Mouse (Mus musculus): ENCODE results near the gene Smcr8. TPM values are rescaled to one million over a fixed set of nuclear protein-coding genes. Genes with fewer than 3 reads are reported as not detected.

Gene Smcr8
- 4.5 and 5.3 TPM in 2 replicates for polyA plus RNA-seq (2015; fragmentation: Nextera tagmentation; extraction: Ambion mirVana)

GRCm38 (mm10) chr11:60776829-60777740, at the start of gene Smcr8, which contains the start of gene Top3a:
Smcr8 (plus strand) TSS chr11:60777524.
Top3a (minus strand) TSS chr11:60777365.
- Histone ChIP-seq H3K4me1 (peaks cover 66% of the 10 kb centered on the region), H3K27ac (peak within 1 kb of the TSS; percentile 90), H3K9me3 (no peaks in the 10 kb centered on the region), H3K4me2 (peak within 1 kb of the TSS; percentile 76), H3K4me3 (peak within 1 kb of the TSS; percentile 75), H3K9ac (peak within 1 kb of the TSS; percentile 71), H3K27me3 (no peaks in the 10 kb centered on the region), H3K36me3 (peaks cover 15% of the 10 kb centered on the region)
- WGBS: under 1% methylated on average over 62 of the region's 62 CpGs
- ATAC-seq (ENCODE audit: borderline replicate concordance, extremely low read depth, low FRiP score, low TSS enrichment): peak; percentile 95

GRCm38 (mm10) chr11:60728260-60728761, 49.0 kb upstream of the Smcr8 start, which contains the start of gene Mief2:
Mief2 (plus strand) TSS chr11:60728398.
- Histone ChIP-seq H3K4me1 (peaks cover 31% of the 10 kb centered on the region), H3K4me3 (peak within 1 kb of the TSS; percentile 76), H3K27me3 (no peaks in the 10 kb centered on the region), H3K9ac (peak within 1 kb of the TSS; percentile 86), H3K4me2 (peak within 1 kb of the TSS; percentile 78), H3K9me3 (no peaks in the 10 kb centered on the region), H3K36me3 (peaks cover 20% of the 10 kb centered on the region), H3K27ac (peak within 1 kb of the TSS; percentile 84)
- peak; percentile 90 for ATAC-seq (ENCODE audit: borderline replicate concordance, extremely low read depth, low FRiP score, low TSS enrichment)
- under 1% methylated on average over 44 of the region's 44 CpGs for WGBS

- peaks cover 16% of the 10 kb centered on the region for H3K36me3 ChIP-seq
- no peak for ATAC-seq (ENCODE audit: borderline replicate concordance, extremely low read depth, low FRiP score, low TSS enrichment)
- WGBS: 44% methylated on average over 6 of the region's 6 CpGs
- H3K9me3 ChIP-seq: no peaks in the 10 kb centered on the region
- H3K27me3 ChIP-seq: no peaks in the 10 kb centered on the region
- peak overlapping the region; percentile 59; the same call in 1 of the 2 replicates for H3K9ac ChIP-seq
- H3K27ac ChIP-seq: 0 out of 2 replicates have a peak overlapping the region, but pooled peaks have one; percentile 81
- H3K4me2 ChIP-seq: peak overlapping the region; percentile 78
- H3K4me1 ChIP-seq: peaks cover 31% of the 10 kb centered on the region
- peak overlapping the region; percentile 76; the same call in 1 of the 2 replicates for H3K4me3 ChIP-seq
Observed at GRCm38 (mm10) chr11:60729217-60729641, 48.1 kb upstream of the Smcr8 start.

- peaks cover 31% of the 10 kb centered on the region for H3K4me1 ChIP-seq
- H3K4me2 ChIP-seq: no peak overlapping the region
- no peaks in the 10 kb centered on the region for H3K9me3 ChIP-seq
- no peak overlapping the region for H3K9ac ChIP-seq
- ATAC-seq (ENCODE audit: borderline replicate concordance, extremely low read depth, low FRiP score, low TSS enrichment): no peak
- no peak overlapping the region for H3K4me3 ChIP-seq
- no peak overlapping the region for H3K27ac ChIP-seq
- WGBS: 76% methylated on average over 9 of the region's 9 CpGs
- H3K36me3 ChIP-seq: peaks cover 8% of the 10 kb centered on the region; the same call in 1 of the 2 replicates
- H3K27me3 ChIP-seq: no peaks in the 10 kb centered on the region
Observed at GRCm38 (mm10) chr11:60730169-60730568, 47.2 kb upstream of the Smcr8 start.

GRCm38 (mm10) chr11:60731251-60731650, 46.1 kb upstream of the Smcr8 start:
- Histone ChIP-seq H3K27me3 (no peaks in the 10 kb centered on the region), H3K4me3 (no peak overlapping the region), H3K9me3 (no peaks in the 10 kb centered on the region), H3K4me1 (peaks cover 26% of the 10 kb centered on the region), H3K4me2 (no peak overlapping the region), H3K9ac (no peak overlapping the region), H3K27ac (no peak overlapping the region), H3K36me3 (peaks cover 8% of the 10 kb centered on the region; the same call in 1 of the 2 replicates)
- WGBS: 90% methylated on average over 14 of the region's 14 CpGs
- ATAC-seq (ENCODE audit: borderline replicate concordance, extremely low read depth, low FRiP score, low TSS enrichment): no peak

GRCm38 (mm10) chr11:60734206-60734605, 43.1 kb upstream of the Smcr8 start:
- H3K36me3 ChIP-seq: peaks cover 14% of the 10 kb centered on the region; the same call in 1 of the 2 replicates
- 68% methylated on average over 2 of the region's 2 CpGs for WGBS
- no peaks in the 10 kb centered on the region for H3K27me3 ChIP-seq
- no peaks in the 10 kb centered on the region for H3K9me3 ChIP-seq
- no peak overlapping the region for H3K4me3 ChIP-seq
- no peak overlapping the region for H3K4me2 ChIP-seq
- no peak overlapping the region for H3K27ac ChIP-seq
- H3K9ac ChIP-seq: no peak overlapping the region
- peaks cover 5% of the 10 kb centered on the region for H3K4me1 ChIP-seq
- no peak for ATAC-seq (ENCODE audit: borderline replicate concordance, extremely low read depth, low FRiP score, low TSS enrichment)

- Histone ChIP-seq H3K4me1 (no peaks in the 10 kb centered on the region), H3K4me2 (no peak overlapping the region), H3K9ac (no peak overlapping the region), H3K4me3 (no peak overlapping the region), H3K27me3 (no peaks in the 10 kb centered on the region), H3K9me3 (no peaks in the 10 kb centered on the region), H3K36me3 (peaks cover 18% of the 10 kb centered on the region), H3K27ac (no peak overlapping the region)
- 65% methylated on average over 5 of the region's 5 CpGs for WGBS
- no peak for ATAC-seq (ENCODE audit: borderline replicate concordance, extremely low read depth, low FRiP score, low TSS enrichment)
Observed at GRCm38 (mm10) chr11:60735191-60735590, 42.1 kb upstream of the Smcr8 start.

- no peak for ATAC-seq (ENCODE audit: borderline replicate concordance, extremely low read depth, low FRiP score, low TSS enrichment)
- H3K36me3 ChIP-seq: peaks cover 27% of the 10 kb centered on the region
- WGBS: 79% methylated on average over 3 of the region's 3 CpGs
Observed at GRCm38 (mm10) chr11:60736491-60736890, 40.8 kb upstream of the Smcr8 start.

GRCm38 (mm10) chr11:60737450-60737849, 39.9 kb upstream of the Smcr8 start:
- H3K36me3 ChIP-seq: peaks cover 35% of the 10 kb centered on the region
- no peak for ATAC-seq (ENCODE audit: borderline replicate concordance, extremely low read depth, low FRiP score, low TSS enrichment)
- no peak overlapping the region for H3K4me3 ChIP-seq
- no peaks in the 10 kb centered on the region for H3K27me3 ChIP-seq
- no peaks in the 10 kb centered on the region for H3K4me1 ChIP-seq
- H3K9me3 ChIP-seq: no peaks in the 10 kb centered on the region
- H3K27ac ChIP-seq: no peak overlapping the region
- H3K9ac ChIP-seq: no peak overlapping the region
- H3K4me2 ChIP-seq: no peak overlapping the region

More at GRCm38 (mm10) chr11:60736491-60736890, 40.8 kb upstream of the Smcr8 start:
- Histone ChIP-seq H3K27ac (no peak overlapping the region), H3K27me3 (no peaks in the 10 kb centered on the region), H3K4me3 (no peak overlapping the region), H3K9ac (no peak overlapping the region), H3K4me2 (no peak overlapping the region), H3K4me1 (no peaks in the 10 kb centered on the region), H3K9me3 (no peaks in the 10 kb centered on the region)

- no peak overlapping the region for H3K4me2 ChIP-seq
- no peaks in the 10 kb centered on the region for H3K9me3 ChIP-seq
- no peaks in the 10 kb centered on the region for H3K4me1 ChIP-seq
- peaks cover 52% of the 10 kb centered on the region for H3K36me3 ChIP-seq
- no peak for ATAC-seq (ENCODE audit: borderline replicate concordance, extremely low read depth, low FRiP score, low TSS enrichment)
- H3K4me3 ChIP-seq: no peak overlapping the region
- 77% methylated on average over 3 of the region's 3 CpGs for WGBS
- no peak overlapping the region for H3K9ac ChIP-seq
- H3K27ac ChIP-seq: no peak overlapping the region
- no peaks in the 10 kb centered on the region for H3K27me3 ChIP-seq
Observed at GRCm38 (mm10) chr11:60740321-60740720, 37.0 kb upstream of the Smcr8 start.

- Histone ChIP-seq H3K4me2 (no peak overlapping the region), H3K9ac (no peak overlapping the region), H3K9me3 (no peaks in the 10 kb centered on the region), H3K4me1 (no peaks in the 10 kb centered on the region), H3K27ac (no peak overlapping the region), H3K27me3 (no peaks in the 10 kb centered on the region), H3K4me3 (no peak overlapping the region), H3K36me3 (peaks cover 59% of the 10 kb centered on the region)
- WGBS: 84% methylated on average over 7 of the region's 7 CpGs
- no peak for ATAC-seq (ENCODE audit: borderline replicate concordance, extremely low read depth, low FRiP score, low TSS enrichment)
Observed at GRCm38 (mm10) chr11:60755570-60755969, 21.8 kb upstream of the Smcr8 start.

GRCm38 (mm10) chr11:60761681-60762080, 15.6 kb upstream of the Smcr8 start:
- H3K9ac ChIP-seq: no peak overlapping the region
- H3K4me3 ChIP-seq: no peak overlapping the region
- ATAC-seq (ENCODE audit: borderline replicate concordance, extremely low read depth, low FRiP score, low TSS enrichment): no peak
- H3K36me3 ChIP-seq: peaks cover 28% of the 10 kb centered on the region
- no peaks in the 10 kb centered on the region for H3K4me1 ChIP-seq
- no peak overlapping the region for H3K4me2 ChIP-seq
- no peaks in the 10 kb centered on the region for H3K27me3 ChIP-seq
- no peak overlapping the region for H3K27ac ChIP-seq
- 90% methylated on average over 3 of the region's 3 CpGs for WGBS
- H3K9me3 ChIP-seq: no peaks in the 10 kb centered on the region

Measured in lung, embryonic 15.5 days (tissue).